Mouse (Mus musculus): ENCODE results near the gene Mier2.

- TF ChIP-seq POLR2A (IDR thresholded peaks at IDR 0.05; ENCODE audit: borderline replicate concordance, low read depth, low read length): no peak
- no peak for TF ChIP-seq CTCF (IDR thresholded peaks at IDR 0.05; ENCODE audit: low read depth, low read length)
Observed at GRCm38 (mm10) chr10:79541522-79541921, 13.5 kb downstream of the Mier2 start.
